Mouse (Mus musculus) embryonic facial prominence, embryonic 10.5 days (tissue): ENCODE data around the gene Vmn1r4. TPM values are rescaled to one million over a fixed set of nuclear protein-coding genes. Genes with fewer than 3 reads are reported as not detected.

Experiments
- DNase-seq: peaks from one replicate; pipeline ENCODE4 v3.0.0-alpha.2; 2017; ENCODE audit warnings: low spot score
- H3K27ac ChIP-seq: fragments of 300-500 bp; sonication (generic); replicated peaks from 2 replicates; pipeline ENCODE4 v1.5.1; 2016; ENCODE audit warnings: mild to moderate bottlenecking
- H3K27me3 ChIP-seq: fragments of 300-500 bp; sonication (generic); replicated peaks from 2 replicates; pipeline ENCODE4 v1.6.1; 2016; ENCODE audit warnings: low read depth, mild to moderate bottlenecking; ENCODE audit not compliant: poor library complexity, severe bottlenecking
- H3K36me3 ChIP-seq: fragments of 300-500 bp; sonication (generic); replicated peaks from 2 replicates; pipeline ENCODE4 v1.6.1; 2016; ENCODE audit warnings: mild to moderate bottlenecking, moderate library complexity
- H3K4me1 ChIP-seq: fragments of 300-500 bp; sonication (generic); 2 replicates; pipeline ENCODE4 v1.6.1; 2016
- H3K4me3 ChIP-seq: fragments of 300-500 bp; sonication (generic); 2 replicates; pipeline ENCODE4 v1.5.1; 2016; ENCODE audit warnings: mild to moderate bottlenecking, moderate library complexity
- H3K9me3 ChIP-seq: fragments of 300-500 bp; sonication (generic); 2 replicates; pipeline ENCODE4 v1.6.1; 2016; ENCODE audit warnings: mild to moderate bottlenecking
- WGBS: fragments of 180-500 bp; shearing (Covaris S2); methylation state at CpG from one replicate; pipeline ENCODE4 v1.1.7; 2016; 5-methylcytosine and 5-hydroxymethylcytosine counted together
- polyA plus RNA-seq: library from polyadenylated mRNA; unstranded; fragments of >200 nt; fragmentation: Nextera tagmentation; extraction: Ambion mirVana; gene quantifications from 2 replicates; pipeline ENCODE4 v1.2.1, GENCODE M21; 2016

Gene Vmn1r4
- polyA plus RNA-seq, 1 experiment from 2014 or later, result 0.37 TPM

- H3K9me3 ChIP-seq, result no peaks in the 10 kb centered on the region
- peaks cover 10% of the 10 kb centered on the region for H3K4me1 ChIP-seq
- no peaks in the 10 kb centered on the region for H3K36me3 ChIP-seq
- H3K27me3 ChIP-seq, result no peaks in the 10 kb centered on the region
- H3K27ac ChIP-seq, result no peak overlapping the region
- WGBS, result 86% methylated on average over 2 of the region's 2 CpGs
- DNase-seq, result no peak
- no peak overlapping the region for H3K4me3 ChIP-seq
These were observed 18.8 kb upstream of the Vmn1r4 start for GRCm38 (mm10) chr6:56904982-56905381.

GRCm38 (mm10) chr6:56905486-56905885 lies 18.3 kb upstream of the Vmn1r4 start:
- H3K4me3 ChIP-seq, result no peak overlapping the region
- peaks cover 10% of the 10 kb centered on the region for H3K4me1 ChIP-seq
- H3K27me3 ChIP-seq, result no peaks in the 10 kb centered on the region
- no peaks in the 10 kb centered on the region for H3K36me3 ChIP-seq
- 95% methylated on average over 5 of the region's 5 CpGs for WGBS
- H3K27ac ChIP-seq, result no peak overlapping the region
- H3K9me3 ChIP-seq, result no peaks in the 10 kb centered on the region
- no peak for DNase-seq

GRCm38 (mm10) chr6:56906121-56906846 lies 17.5 kb upstream of the Vmn1r4 start:
- WGBS, result 82% methylated on average over 8 of the region's 8 CpGs
- no peaks in the 10 kb centered on the region for H3K27me3 ChIP-seq
- no peak for DNase-seq
- no peaks in the 10 kb centered on the region for H3K9me3 ChIP-seq
- H3K4me3 ChIP-seq, result no peak overlapping the region
- no peak overlapping the region for H3K27ac ChIP-seq
- H3K36me3 ChIP-seq, result no peaks in the 10 kb centered on the region
- H3K4me1 ChIP-seq, result peaks cover 10% of the 10 kb centered on the region

- no peaks in the 10 kb centered on the region for H3K27me3 ChIP-seq
- 90% methylated on average over 3 of the region's 3 CpGs for WGBS
- DNase-seq, result no peak
These were observed 15.8 kb upstream of the Vmn1r4 start for GRCm38 (mm10) chr6:56907973-56908372.

GRCm38 (mm10) chr6:56908397-56908796 lies 15.4 kb upstream of the Vmn1r4 start:
- Histone ChIP-seq H3K27ac (no peak overlapping the region), H3K4me3 (no peak overlapping the region), H3K9me3 (no peaks in the 10 kb centered on the region), H3K4me1 (peaks cover 5% of the 10 kb centered on the region), H3K36me3 (no peaks in the 10 kb centered on the region), H3K27me3 (no peaks in the 10 kb centered on the region)
- WGBS, result 92% methylated on average over 2 of the region's 2 CpGs
- no peak for DNase-seq

More at GRCm38 (mm10) chr6:56907973-56908372, 15.8 kb upstream of the Vmn1r4 start:
- no peak overlapping the region for H3K4me3 ChIP-seq
- H3K36me3 ChIP-seq, result no peaks in the 10 kb centered on the region
- H3K4me1 ChIP-seq, result peaks cover 5% of the 10 kb centered on the region
- H3K27ac ChIP-seq, result no peak overlapping the region
- no peaks in the 10 kb centered on the region for H3K9me3 ChIP-seq

GRCm38 (mm10) chr6:56908912-56909311 lies 14.9 kb upstream of the Vmn1r4 start:
- no peak overlapping the region for H3K4me3 ChIP-seq
- H3K36me3 ChIP-seq, result no peaks in the 10 kb centered on the region
- H3K27ac ChIP-seq, result no peak overlapping the region
- DNase-seq, result peak; percentile 47
- no peaks in the 10 kb centered on the region for H3K9me3 ChIP-seq
- H3K27me3 ChIP-seq, result no peaks in the 10 kb centered on the region
- peaks cover 2% of the 10 kb centered on the region for H3K4me1 ChIP-seq
- whole genome bisulfite sequencing, result 10% methylated on average over 4 of the region's 4 CpGs

GRCm38 (mm10) chr6:56910910-56911309 lies 12.9 kb upstream of the Vmn1r4 start:
- H3K9me3 ChIP-seq, result 0 out of 2 replicates have a peak, but pooled peaks cover 4% of the 10 kb centered on the region
- no peaks in the 10 kb centered on the region for H3K4me1 ChIP-seq
- H3K27ac ChIP-seq, result no peak overlapping the region
- no peak overlapping the region for H3K4me3 ChIP-seq
- 0 out of 2 replicates have a peak, but pooled peaks cover 4% of the 10 kb centered on the region for H3K36me3 ChIP-seq
- H3K27me3 ChIP-seq, result no peaks in the 10 kb centered on the region
- DNase-seq, result no peak
- 89% methylated on average over 2 of the region's 2 CpGs for WGBS

GRCm38 (mm10) chr6:56913092-56913858 lies 10.5 kb upstream of the Vmn1r4 start:
- Histone ChIP-seq H3K36me3 (0 out of 2 replicates have a peak, but pooled peaks cover 4% of the 10 kb centered on the region), H3K4me3 (no peak overlapping the region), H3K9me3 (0 out of 2 replicates have a peak, but pooled peaks cover 4% of the 10 kb centered on the region), H3K27me3 (no peaks in the 10 kb centered on the region), H3K4me1 (no peaks in the 10 kb centered on the region), H3K27ac (no peak overlapping the region)
- 87% methylated on average over 2 of the region's 2 CpGs for WGBS
- DNase-seq, result no peak

GRCm38 (mm10) chr6:56916279-56916678 lies 7.5 kb upstream of the Vmn1r4 start:
- 0 out of 2 replicates have a peak, but pooled peaks cover 4% of the 10 kb centered on the region for H3K36me3 ChIP-seq
- H3K9me3 ChIP-seq, result 0 out of 2 replicates have a peak, but pooled peaks cover 4% of the 10 kb centered on the region
- no peak for DNase-seq
- H3K27ac ChIP-seq, result no peak overlapping the region
- no peaks in the 10 kb centered on the region for H3K4me1 ChIP-seq
- whole genome bisulfite sequencing, result 84% methylated on average over 2 of the region's 2 CpGs
- H3K27me3 ChIP-seq, result no peaks in the 10 kb centered on the region
- no peak overlapping the region for H3K4me3 ChIP-seq

GRCm38 (mm10) chr6:56917578-56918368 lies 6.0 kb upstream of the Vmn1r4 start:
- DNase-seq, result no peak
- no peaks in the 10 kb centered on the region for H3K27me3 ChIP-seq
- H3K36me3 ChIP-seq, result 0 out of 2 replicates have a peak, but pooled peaks cover 4% of the 10 kb centered on the region
- WGBS, result 76% methylated on average over 12 of the region's 12 CpGs
- no peaks in the 10 kb centered on the region for H3K4me1 ChIP-seq
- H3K9me3 ChIP-seq, result 0 out of 2 replicates have a peak, but pooled peaks cover 4% of the 10 kb centered on the region
- H3K27ac ChIP-seq, result no peak overlapping the region
- H3K4me3 ChIP-seq, result no peak overlapping the region

GRCm38 (mm10) chr6:56919330-56920044 lies 4.3 kb upstream of the Vmn1r4 start:
- Histone ChIP-seq H3K4me3 (no peak overlapping the region), H3K27ac (no peak overlapping the region), H3K27me3 (no peaks in the 10 kb centered on the region), H3K4me1 (no peaks in the 10 kb centered on the region), H3K9me3 (0 out of 2 replicates have a peak, but pooled peaks cover 1% of the 10 kb centered on the region), H3K36me3 (0 out of 2 replicates have a peak, but pooled peaks cover 2% of the 10 kb centered on the region)
- DNase-seq, result no peak
- 89% methylated on average over 7 of the region's 7 CpGs for WGBS
